Mouse (Mus musculus): ENCODE measurements around the gene Pnma5. TPM values are rescaled to one million over a fixed set of nuclear protein-coding genes. Genes with fewer than 3 reads are reported as not detected.
"Not testable (repeated sequence)": the region's sequence is repeated elsewhere in the genome, so short reads cannot be mapped to it uniquely, and the experiment has no call there.

Pnma5 gene
- under 1 TPM; 0.12 to 0.18 TPM for total RNA-seq (2021)
- long read RNA-seq, experiment 1, result 0 reads
- long read RNA-seq, experiment 2, result 0 reads

DNA sequence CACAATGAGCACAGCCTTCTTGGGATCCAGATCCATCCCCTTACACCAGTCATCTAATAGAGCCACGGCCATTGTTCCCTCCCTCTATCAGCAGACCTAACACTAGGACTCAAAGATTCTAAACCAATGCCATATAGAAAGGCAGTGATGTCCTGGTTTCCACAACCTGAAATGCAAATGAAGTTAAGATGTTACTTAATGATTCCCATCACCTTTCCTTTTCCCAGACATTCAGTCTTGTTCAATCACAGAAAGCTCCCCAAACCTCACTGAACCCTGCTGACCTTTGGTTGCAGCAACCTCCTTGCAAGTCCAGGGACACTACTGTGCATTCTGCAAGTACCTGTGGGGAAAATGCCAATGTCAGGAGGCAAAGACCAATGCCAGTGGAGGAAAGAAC, at the start of gene Pnma5:
Pnma5 (minus strand) TSS at position 101 of the 400 bp plus-strand sequence.
- DNase-seq, result no peak

DNA sequence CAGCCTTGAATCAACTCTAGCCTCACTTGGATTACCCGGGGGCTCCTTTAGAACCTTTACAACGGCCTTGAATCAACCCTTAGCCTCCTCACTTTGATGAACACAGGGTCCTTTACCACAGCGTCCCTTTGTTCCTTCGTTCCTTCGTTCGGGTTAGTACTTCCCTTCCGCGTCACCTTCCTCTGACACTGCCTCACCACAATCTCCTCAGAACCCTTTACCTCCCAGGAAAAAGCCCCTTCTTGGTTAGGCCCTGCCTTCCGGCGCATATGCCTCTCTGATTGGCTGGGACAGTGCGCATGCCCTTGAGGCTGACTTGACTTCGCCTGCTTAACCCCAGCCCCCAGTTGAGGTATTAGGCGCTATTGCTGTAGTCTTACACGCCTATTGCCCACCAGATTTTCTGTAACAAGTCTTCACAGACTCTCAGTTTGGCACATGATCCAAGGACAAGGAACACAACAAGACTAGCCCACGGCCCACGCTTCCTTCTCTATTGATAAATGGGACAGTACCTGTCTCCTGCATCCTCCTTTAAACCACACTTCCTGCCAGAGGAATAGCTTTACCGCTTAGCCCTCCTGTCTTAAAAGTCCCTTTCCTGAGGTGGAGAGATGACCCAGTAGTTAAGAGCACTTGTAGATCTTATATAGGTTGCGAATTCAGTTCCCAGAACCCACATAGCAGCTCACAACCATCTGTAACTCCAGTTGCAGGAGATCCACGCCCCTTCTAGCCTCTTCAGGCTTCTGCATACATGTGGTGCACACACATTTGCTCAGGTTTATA, 45.6 kb upstream of the Pnma5 start, which contains the start of gene Xlr4a:
Xlr4a (minus strand) TSS at position 212 of the 789 bp plus-strand sequence.
- not testable (repeated sequence) for DNase-seq

DNA sequence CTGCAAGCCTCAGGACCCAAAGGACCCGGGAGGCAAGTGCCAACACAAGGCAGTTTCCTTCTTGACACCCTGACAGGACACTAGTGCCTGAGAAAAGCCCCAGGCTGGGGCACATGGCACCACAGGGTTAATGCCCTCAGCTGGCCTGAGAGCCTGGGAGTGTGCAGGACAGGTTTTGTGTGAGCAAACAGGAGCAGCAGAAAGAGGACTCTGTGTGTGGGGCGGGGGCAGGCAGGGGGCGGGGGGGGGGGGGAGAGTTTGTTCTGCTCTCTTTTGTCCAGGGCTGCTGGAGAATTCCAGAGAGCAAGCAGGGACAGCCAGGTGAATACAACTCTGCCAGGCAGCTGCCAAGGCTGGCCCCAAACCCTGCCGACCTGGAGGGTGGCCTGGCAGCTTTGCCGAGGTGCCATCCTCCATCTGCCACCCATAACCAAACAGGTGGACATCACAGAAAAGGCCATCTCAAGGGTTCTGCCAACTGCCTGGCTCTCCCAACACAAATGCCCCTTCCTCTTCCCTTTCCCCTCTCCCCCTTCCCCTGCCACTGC, 29.9 kb upstream of the Pnma5 start:
- DNase-seq, result not testable (repeated sequence)

GRCm38 (mm10) chrX:73064415-73064793, 27.5 kb upstream of the Pnma5 start, which contains the start of gene Pnma3:
Gene Pnma3, plus strand, starts transcription at chrX:73064787.
- DNase-seq, result no peak

- no peak for DNase-seq
Observed at GRCm38 (mm10) chrX:73063512-73064414, 26.9 kb upstream of the Pnma5 start.

GRCm38 (mm10) chrX:73062323-73062722, 25.4 kb upstream of the Pnma5 start:
- no peak for DNase-seq

DNA sequence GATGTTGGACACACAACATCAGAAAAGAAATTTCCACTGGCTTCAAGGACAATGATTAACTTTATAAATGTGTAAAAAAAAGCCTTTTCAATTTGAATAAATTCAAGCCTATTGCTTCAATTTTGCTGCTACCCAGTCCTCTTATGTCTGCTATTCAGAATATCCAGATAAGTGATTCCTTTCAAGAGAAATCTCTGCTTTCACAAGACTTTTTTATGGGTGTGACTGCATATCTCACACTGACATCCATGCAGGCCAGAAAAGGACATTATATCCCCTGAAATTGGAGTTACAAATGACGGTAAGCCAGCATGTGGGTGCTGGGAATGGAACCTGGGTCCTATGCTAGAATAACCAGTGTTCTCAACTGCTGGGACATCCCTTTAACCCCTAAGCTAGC, 24.6 kb upstream of the Pnma5 start:
- DNase-seq, result no peak

DNA sequence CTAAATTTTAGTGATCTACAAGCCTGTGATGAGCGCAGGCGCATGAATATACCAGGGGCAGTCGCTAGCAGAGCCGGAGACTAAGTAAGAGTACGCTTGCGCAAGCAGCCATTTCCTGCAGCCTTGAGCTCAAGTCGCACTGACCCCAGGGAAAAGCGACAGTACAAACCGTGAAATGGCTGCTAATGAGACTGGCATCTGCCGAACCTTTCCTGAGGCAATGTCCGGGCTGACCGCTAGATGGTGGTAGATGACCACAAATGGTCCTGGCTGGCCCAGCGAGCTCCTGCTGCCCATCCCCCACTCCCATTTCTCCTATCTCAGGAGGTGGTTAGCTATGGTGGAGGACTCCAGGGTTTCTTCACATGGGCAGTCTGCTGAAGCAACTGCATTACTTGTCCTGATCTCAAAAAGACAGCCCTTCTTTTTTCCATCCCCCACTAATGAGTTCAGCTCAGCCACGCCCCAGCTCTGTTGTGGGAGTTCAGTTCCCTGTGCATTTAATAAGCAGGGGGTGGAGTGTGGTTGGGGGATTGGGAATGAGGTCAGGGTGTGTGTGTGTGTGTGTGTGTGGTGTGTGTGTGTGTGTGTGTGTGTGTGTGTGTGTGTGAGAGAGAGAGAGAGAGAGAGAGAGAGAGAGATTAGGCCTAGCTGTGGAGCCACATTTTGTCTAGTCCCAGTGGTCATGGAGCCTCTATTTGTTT, 17.1 kb upstream of the Pnma5 start:
- DNase-seq, result peak; percentile 94

DNA sequence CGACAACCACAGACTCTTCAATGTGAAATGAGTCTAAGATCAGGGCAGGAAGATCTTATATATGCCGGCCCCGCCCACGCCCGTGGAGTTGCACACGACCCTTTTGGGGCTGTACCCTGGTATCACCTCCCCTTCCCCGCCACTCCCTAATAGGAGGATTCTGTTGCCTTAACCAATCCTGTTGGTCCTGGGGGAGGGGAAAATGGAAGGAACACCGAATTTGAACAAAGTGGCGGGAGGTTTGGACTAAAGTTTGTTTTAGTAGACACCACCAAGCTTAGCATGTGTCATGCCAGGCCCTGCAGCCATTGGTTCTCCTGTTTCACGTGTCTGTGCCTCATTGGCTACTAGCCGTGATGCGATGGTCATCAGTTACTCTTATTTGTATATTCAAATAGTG, 2.8 kb upstream of the Pnma5 start:
- no peak for DNase-seq

GRCm38 (mm10) chrX:73038831-73039230, 1.9 kb upstream of the Pnma5 start:
- no peak for DNase-seq

GRCm38 (mm10) chrX:73012846-73013245, 24.1 kb downstream of the Pnma5 start:
- no peak for DNase-seq

GRCm38 (mm10) chrX:73007597-73008479, 29.1 kb downstream of the Pnma5 start:
- peak; percentile 94 for DNase-seq

DNA sequence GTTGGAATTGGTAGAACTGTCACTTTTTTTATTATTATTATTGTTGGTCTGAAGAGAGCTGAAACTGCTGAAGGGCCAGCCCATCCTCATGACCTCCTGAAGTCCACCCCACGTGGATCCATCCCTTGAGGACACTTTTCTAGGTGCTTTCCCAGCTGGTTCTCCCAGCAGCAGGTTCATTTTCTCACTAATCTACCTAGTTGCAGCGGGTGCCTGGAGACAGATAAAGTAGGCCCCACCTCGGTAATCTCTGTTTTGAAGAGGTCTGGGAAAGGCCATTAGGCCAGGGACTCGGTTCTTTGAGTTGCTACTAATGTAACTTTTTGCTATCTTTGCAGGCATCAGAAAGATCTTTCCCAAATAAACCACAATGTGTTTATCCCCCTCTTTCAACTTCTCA, 31.2 kb downstream of the Pnma5 start:
- DNase-seq, result no peak

GRCm38 (mm10) chrX:73003110-73003509, 33.8 kb downstream of the Pnma5 start:
- no peak for DNase-seq

DNA sequence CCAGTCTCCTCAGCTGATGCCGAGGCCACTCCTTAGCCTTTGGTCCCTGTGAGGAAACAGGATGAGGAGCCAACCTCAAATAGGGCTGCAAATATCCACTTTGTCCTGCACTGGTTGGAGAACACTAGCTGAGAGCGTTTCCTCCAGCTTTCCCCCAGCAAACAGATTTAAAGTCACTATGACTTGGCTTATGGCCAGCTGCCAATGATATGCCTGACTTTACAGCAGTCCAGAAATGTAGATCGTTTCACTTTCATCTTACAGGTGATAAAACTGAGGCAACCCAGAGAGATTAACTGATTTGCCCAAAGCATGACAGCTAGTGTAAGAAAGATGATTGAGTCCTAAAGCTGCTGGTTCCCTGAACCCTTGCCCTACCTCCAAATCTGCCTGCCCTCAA, 41.4 kb downstream of the Pnma5 start:
- no peak for DNase-seq

GRCm38 (mm10) chrX:72992291-72992919, 44.5 kb downstream of the Pnma5 start:
- no peak for DNase-seq

GRCm38 (mm10) chrX:72990581-72990980, 46.3 kb downstream of the Pnma5 start:
- DNase-seq, result peak; percentile 55

DNA sequence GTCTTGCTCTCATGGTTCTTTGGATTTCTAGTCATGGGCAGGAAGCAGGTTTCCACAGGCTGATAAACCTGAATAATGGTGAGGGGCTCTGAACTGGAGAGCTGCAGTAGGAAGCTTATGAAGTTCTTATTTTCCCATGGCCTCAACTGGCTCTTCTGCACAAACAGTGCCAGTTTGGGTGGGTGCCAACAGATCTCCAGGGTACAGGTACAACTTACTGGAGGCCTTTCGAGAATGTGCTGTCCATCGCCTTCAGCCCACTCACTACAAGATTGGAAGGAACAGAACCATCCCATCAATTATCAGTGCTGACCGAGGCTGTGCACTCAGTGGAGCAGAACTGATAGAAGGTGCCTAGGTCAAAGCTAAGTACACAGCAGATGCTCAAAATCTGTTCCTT, 48.5 kb downstream of the Pnma5 start:
- DNase-seq, result no peak

DNA sequence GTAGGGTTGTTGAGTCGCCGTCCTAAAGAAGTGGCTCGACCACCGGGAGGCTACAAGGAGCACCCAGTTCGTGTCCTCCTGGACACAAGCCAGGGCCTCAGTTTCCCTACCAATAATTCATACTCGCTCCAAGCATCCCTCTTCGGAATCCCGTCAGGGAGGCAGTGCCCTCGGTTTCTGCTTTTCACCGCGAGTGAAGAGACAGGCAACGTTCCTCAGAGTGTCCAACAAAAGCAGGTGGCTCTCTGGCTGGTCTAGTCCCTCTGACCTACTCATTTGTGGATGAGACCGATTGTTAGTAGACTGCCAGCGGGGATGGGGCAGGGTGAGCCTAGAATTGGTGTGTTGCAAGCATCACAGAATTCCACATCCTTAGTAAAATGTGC, 49.4 kb downstream of the Pnma5 start:
- DNase-seq, result no peak

DNA sequence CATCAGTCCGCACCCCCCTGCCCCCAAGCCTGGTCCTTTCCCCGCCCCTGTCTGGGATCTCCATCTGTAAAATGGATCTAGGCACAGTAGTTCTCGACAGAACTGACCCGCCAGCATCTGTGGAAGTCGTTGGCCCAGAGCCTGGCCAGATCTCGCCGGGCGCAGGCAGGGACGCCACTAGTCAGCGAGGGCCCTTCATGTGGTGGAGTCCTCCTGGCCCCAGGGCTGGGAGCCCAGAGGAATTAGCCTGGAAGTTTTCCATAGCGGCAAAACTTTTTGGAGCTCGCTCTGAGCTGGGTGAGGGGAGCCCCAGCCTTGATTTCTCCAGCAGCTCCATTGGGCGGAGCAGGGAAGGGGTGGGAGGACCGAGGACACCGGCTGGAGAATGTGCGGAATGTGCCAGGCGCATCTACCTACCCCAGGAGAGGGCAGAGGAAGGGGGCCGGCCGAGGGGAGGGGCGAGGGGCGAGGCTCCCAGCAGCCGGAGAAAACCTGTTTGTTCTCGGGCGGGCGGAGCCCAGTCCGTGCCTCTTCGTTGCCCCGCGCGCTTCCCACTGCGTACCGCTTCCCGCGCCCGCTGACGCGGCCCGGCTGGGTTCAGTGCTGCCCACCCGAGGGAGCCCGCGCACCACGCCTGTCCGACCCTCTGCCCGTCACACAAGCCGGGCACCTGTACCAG, 49.9 kb downstream of the Pnma5 start, which contains the start of gene Zfp185:
Zfp185 (plus strand) TSS at position 499 of the 679 bp plus-strand sequence.
- peak; percentile 59 for DNase-seq
